Mouse (Mus musculus): ENCODE data around the gene Kiss1r.
"Not testable (repeated sequence)": the region's sequence is repeated elsewhere in the genome, so short reads cannot be mapped to it uniquely, and the experiment has no call there.

The Kiss1r gene

GRCm38 (mm10) chr10:79916808-79917531 is at the start of gene Kiss1r:
Kiss1r (plus strand) TSS chr10:79916971.
- DNase-seq (ENCODE audit: low read depth): peak; percentile 82

DNA sequence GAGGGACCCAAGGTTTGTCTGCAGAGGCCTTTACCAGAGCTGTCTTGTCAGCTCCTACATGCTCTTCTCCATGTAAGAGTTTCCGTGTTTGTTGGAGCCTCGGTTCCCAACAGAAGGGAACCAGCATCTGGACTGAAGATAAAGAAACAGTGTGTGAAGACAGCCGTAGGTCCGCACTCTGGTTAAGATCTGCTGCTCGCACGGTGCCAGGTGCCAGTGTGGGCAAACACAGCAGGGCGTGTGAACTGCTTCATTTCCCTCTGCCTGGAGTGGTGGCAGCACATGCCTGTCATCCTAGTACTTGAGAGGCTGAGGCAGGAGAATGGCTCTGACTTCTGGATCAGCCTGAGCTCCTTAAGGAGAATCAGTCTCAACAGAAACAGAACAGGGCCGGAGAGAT is 44.9 kb upstream of the Kiss1r start:
- DNase-seq (ENCODE audit: low read depth): no peak

- no peak for DNase-seq (ENCODE audit: low read depth)
Observed at GRCm38 (mm10) chr10:79872862-79873261, 43.9 kb upstream of the Kiss1r start.

GRCm38 (mm10) chr10:79873313-79873712 is 43.5 kb upstream of the Kiss1r start:
- no peak for DNase-seq (ENCODE audit: low read depth)

DNA sequence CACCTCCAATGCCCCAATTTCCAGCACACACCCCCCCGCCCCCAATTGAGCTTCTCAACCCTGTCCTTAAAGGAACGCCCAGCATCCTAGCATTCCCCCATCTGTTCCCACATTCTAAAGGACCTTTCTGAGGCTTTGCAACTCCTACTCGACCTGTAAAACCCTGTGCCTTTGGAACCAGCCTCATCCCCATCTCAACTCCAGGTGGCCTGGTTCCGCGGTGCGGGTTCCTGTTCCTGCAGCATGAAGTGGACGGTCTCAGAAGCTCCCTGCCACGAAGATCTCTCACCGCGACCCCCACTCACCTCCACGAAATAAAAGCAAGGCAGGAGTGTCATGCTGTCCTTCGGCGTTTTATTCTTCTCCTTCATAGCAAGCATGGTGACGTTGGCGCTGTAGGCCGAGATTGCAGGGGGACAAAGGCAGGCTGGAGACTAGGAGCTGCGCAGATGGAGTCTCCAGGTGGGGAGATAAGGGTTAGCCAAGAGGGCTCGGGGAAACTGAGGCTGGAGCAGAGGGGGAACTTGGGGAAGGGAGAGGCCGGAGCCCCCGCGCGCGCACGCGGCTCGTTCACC is 43.0 kb upstream of the Kiss1r start:
- DNase-seq (ENCODE audit: low read depth): no peak

- peak; percentile 37 for DNase-seq (ENCODE audit: low read depth)
Observed at GRCm38 (mm10) chr10:79874290-79874862, 42.4 kb upstream of the Kiss1r start, which contains the start of the genes Prtn3 and Plppr3. Prtn3 (plus strand) TSS chr10:79874476. Plppr3 (minus strand) TSS chr10:79874634.

GRCm38 (mm10) chr10:79877174-79877573 is 39.6 kb upstream of the Kiss1r start:
- peak; percentile 19 for DNase-seq (ENCODE audit: low read depth)

DNA sequence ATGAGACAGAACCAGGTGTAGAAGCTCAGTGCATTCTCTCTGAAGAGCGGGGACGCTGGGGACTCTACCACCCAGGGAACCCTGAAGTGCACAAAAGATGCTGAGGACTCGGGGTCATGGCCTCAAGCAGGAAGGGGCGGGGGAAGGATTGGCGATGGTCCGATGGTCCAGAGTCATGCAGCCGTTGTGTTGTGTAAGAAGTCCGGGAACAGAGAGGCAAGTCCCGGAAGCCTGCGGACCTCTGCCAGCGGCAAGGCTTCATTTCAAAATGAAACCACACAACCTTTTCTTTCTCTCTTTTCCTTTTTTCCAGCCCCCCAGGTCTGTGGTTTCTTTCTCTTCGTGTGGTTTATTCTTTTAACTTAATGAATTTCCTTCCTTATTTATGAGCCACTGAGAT is 39.0 kb upstream of the Kiss1r start:
- DNase-seq (ENCODE audit: low read depth): peak; percentile 51

DNA sequence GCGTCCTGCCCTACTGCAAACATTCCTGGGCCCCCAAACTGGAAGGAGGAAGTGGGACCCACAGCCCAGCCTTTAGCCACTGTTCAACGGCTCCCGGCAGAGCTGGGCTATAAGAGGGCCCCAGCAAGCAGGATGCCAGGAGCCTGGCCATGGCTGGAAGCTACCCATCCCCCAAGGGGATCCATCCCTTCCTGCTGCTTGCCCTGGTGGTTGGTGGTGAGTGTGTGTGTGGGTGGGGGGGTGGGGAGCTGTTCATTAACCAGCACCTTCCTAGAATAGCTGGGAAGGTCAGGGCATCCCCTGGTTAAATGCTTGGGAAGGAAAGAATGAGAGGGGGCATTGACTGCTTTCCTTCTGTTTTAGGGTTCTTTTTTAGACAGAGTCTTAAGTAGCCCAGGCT is 37.2 kb upstream of the Kiss1r start:
- DNase-seq (ENCODE audit: low read depth): no peak

DNA sequence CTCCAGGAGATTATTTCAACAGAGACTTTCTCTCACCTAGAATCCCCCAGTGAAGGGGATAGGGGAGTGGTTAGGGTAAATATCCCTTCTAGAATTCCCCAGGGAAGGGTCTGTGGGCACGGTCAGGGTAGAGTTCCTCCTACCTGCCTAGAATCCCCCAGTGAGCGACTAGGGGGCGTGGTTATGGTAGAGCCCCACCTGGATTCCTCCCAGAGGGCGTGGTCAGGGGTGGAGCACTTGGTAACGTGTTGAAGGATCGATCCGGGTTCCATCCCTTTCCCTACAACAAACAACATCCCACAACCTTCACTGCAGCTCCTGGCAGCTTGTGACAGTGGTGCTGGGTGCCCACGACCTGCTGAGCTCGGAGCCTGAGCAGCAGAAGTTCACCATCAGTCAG is 36.0 kb upstream of the Kiss1r start:
- DNase-seq (ENCODE audit: low read depth): no peak

- no peak for DNase-seq (ENCODE audit: low read depth)
Observed at GRCm38 (mm10) chr10:79881981-79882380, 34.8 kb upstream of the Kiss1r start.

DNA sequence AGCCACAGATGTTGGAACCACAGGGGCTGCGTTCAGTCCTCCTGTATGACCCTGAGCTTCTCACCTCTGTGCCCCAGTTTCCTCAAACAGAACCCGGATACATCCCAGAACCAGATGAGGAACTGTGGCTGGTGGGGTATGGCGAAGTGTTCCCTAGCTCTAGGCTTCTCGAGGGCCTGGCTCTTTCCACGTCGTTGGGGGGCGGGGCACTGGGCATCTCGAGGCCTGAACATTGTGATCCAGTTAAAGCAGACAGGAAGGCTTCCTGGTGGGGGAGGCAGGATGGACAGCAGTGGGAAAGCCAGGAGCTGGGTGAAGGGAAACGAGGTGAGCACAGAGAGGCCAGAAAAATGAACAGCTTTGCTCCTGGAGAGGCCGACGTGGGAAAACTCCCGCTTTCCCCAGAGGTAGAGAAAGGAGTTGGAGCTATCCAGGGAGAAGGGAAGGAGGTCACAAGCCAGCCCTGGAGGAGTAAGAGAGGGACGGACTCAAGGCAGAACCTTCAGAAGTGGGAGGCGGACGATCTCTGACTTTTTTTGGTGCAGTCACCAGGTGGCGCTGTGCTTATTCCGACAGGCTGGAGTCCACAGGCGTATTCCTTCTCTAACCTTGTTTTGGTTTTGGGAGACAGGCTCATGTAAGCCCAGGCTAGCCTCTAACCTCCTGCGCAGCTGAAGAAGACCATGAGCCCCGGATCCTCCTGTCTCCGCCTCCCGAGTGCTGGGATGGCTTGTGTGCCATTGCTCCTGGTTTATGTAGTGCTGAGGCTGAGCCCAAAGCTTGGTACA is 33.3 kb upstream of the Kiss1r start:
- peak; percentile 86 for DNase-seq (ENCODE audit: low read depth)

DNA sequence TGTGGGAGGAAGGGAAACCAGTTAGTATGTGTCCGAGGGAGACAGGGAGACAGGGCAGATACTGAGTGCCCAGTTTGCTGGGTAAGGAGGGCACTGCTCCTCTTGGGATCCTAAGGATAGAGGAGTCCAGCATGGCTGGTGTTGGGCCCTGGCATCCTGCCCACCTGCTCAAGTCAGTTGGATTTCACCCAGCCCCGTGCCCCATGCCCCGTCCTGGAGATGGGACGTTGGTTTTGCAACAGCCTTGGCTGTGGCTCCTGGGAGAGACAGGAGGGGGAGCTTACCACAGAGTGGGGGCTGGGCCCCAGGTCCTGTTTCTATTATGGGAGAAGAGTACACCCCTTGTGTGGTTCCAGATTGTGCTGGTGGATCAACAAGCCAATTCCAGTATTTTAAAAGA is 32.3 kb upstream of the Kiss1r start:
- DNase-seq (ENCODE audit: low read depth): no peak

DNA sequence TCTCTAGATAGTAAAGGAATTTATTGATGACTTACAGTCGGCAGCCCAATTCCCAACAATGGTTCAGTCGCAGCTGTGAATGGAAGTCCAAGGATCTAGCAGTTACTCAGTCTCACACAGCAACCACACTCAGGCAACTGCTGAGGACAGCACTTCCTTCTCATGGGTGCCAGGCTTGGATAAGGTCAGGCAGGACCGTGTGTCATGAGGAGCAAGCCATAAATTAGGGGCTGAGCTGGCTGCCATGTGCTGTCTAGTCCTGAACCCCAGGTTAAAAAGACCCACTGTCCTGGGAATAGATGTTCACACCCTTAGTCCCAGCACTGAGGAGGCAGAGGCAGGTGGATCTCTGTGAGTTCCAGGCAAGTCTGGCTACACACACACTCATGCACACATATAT is 31.8 kb upstream of the Kiss1r start:
- not testable (repeated sequence) for DNase-seq (ENCODE audit: low read depth)

DNA sequence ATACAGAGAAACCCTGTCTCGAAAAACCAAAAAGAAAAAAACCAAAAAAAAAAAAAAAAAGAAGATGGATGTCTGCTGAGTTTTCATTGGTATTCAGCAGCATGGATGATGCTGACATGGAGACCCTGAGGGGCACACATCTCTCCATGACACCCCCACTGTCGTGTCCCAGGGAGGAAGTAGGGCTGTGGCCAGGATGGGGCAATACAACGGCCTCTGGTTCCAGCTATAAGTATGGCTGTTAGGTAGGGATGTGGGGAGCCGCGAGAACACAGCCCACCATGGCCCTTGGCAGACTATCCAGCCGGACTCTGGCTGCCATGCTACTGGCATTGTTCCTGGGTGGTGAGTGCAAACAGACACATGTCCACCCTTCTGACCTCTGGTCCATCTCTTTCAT is 30.7 kb upstream of the Kiss1r start, which contains the start of gene Elane:
TSS of gene Elane (plus strand) at position 194 of the 400 bp plus-strand sequence.
- DNase-seq (ENCODE audit: low read depth): no peak

GRCm38 (mm10) chr10:79886611-79887010 is 30.2 kb upstream of the Kiss1r start:
- no peak for DNase-seq (ENCODE audit: low read depth)

DNA sequence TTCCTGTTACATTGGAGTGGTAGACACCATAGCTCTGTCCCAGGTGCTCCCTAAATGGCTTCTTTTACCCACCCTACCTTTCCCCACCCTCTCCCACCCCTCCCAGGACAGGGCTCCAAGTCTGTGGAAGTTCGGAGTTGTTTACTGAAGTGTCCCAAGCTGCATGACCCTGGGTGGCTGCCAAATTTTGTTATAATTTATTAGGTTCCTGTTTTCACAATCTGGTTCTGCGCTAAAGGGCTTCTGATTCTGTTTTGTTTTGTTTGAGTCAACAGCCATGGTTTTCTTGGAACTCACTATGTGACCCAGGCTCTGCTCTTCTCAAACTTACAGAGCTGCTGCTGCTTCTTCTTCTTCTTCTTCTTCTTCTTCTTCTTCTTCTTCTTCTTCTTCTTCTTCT is 27.4 kb upstream of the Kiss1r start:
- DNase-seq (ENCODE audit: low read depth): no peak

DNA sequence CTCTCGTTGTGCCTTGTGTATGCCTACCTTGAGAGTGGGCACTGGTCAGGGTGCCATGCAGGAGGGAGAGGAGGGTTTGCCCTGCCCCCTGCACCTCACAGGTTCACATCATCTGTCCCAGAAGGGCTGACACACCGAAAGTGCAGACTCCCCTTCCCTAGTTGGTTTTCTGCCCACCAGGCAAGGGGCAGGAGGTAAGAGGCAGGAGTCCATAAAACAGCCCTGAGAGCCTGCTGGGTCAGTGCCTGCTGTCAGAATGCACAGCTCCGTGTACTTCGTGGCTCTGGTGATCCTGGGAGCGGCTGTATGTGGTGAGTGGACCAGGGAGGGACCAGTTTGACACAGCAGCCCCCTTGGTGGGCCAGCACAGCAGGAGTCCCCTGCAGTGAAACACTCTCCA is 26.1 kb upstream of the Kiss1r start, which contains the start of gene Cfd:
TSS of gene Cfd (plus strand) at position 184 of the 400 bp plus-strand sequence.
- DNase-seq (ENCODE audit: low read depth): no peak

DNA sequence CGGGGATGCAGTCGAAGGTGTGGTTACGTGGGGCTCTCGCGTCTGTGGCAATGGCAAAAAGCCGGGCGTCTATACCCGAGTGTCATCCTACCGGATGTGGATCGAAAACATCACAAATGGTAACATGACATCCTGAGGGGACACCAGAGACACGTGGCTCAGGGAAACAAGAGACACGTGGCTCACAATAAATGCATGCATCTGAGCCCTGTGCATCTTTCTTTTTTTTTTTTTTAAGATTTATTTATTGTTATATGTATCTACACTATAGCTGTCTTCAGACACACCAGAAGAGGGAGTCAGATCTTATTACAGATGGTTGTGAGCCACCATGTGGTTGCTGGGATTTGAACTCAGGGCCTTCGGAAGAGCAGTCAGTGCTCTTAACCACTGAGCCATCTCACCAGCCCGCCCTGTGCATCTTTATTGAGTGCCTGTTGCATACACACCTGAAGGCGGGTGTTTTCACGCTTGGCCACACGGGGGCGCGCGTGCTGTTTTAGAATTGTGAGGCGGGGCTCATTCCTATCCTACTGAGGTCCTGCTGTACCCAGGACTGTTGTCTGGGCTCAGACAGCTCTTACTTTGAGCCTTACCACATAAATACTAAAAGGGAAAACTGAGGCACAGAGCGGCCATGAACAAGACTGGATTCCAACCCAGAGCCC is 24.2 kb upstream of the Kiss1r start:
- DNase-seq (ENCODE audit: low read depth): peak; percentile 88

DNA sequence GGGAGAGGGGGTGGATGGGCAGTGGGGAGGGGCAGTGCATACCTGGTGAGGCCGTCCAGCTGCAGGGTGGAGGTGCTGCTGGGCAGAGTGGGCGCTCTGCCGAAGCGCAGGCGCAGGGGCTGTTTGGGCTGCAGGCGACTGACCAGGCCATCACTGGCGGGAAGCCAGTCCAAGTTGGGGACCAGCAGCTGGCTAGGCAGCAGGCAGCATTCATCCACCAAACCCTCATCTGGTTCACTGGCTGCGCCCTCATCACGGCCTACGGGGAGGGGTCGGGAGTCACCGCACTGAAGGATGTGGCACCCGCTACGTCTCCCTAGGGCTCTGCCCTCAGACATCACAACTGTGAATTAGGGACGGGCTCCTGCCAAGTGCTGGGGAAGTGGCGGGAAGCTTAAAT is 20.5 kb upstream of the Kiss1r start:
- no peak for DNase-seq (ENCODE audit: low read depth)

DNA sequence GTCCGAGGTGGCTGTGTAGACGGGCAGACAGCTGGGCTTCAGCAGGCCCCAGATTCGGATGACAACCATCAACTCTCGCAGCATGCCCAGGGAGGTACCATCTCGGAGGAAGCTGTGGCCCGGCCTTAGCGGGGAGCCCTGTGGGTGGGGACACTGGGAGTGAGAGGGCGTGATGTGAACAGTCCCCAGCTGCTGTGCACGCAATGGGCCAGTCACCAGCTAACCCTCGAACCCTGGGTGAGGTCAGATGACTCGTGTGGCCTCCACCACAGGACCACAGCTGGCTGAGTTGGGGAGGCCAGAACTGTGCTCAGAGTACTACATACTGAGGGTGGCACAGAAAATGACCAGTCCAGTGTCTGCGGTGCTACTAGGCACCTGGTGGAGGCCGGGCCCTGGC is 20.0 kb upstream of the Kiss1r start:
- DNase-seq (ENCODE audit: low read depth): no peak
